Mouse (Mus musculus) hindbrain, embryonic 14.5 days (tissue): ENCODE measurements around the gene Trappc12. TPM values are rescaled to one million over a fixed set of nuclear protein-coding genes. Genes with fewer than 3 reads are reported as not detected.

Experiments used
- ATAC-seq: fragments of 200-750 bp; cut with Nextera tagmentation; 2 replicates; pipeline ENCODE4 v1.8.0; 2017; ENCODE audit warnings: moderate number of reproducible peaks, mild to moderate bottlenecking, moderate TSS enrichment, moderate library complexity; ENCODE audit not compliant: low FRiP score
- DNase-seq: peaks from one replicate; pipeline ENCODE4 v3.0.0-alpha.2; 2015; ENCODE audit warnings: low spot score
- H3K27ac ChIP-seq: fragments of 300-500 bp; sonication (generic); 2 replicates; pipeline ENCODE4 v1.5.1; 2014; ENCODE audit warnings: mild to moderate bottlenecking, moderate library complexity
- H3K27me3 ChIP-seq: fragments of 300-500 bp; sonication (generic); 2 replicates; pipeline ENCODE4 v1.6.1; 2014; ENCODE audit warnings: mild to moderate bottlenecking, low read length, mixed read lengths; ENCODE audit not compliant: control insufficient read depth, insufficient read depth
- H3K36me3 ChIP-seq: fragments of 300-500 bp; sonication (generic); replicated peaks from 2 replicates; pipeline ENCODE4 v1.6.1; 2014; ENCODE audit not compliant: control insufficient read depth, insufficient read depth
- H3K4me1 ChIP-seq: fragments of 300-500 bp; sonication (generic); replicated peaks from 2 replicates; pipeline ENCODE4 v1.6.1; 2014; ENCODE audit warnings: antibody characterized with exemption, low read length, mixed read lengths; ENCODE audit not compliant: control insufficient read depth, insufficient read depth
- H3K4me2 ChIP-seq: fragments of 300-500 bp; sonication (generic); replicated peaks from 2 replicates; pipeline ENCODE4 v1.6.1; 2014; ENCODE audit warnings: mild to moderate bottlenecking, moderate library complexity
- H3K4me3 ChIP-seq: fragments of 300-500 bp; sonication (generic); replicated peaks from 2 replicates; pipeline ENCODE4 v1.5.1; 2014; ENCODE audit warnings: mild to moderate bottlenecking, low read length
- H3K9ac ChIP-seq: fragments of 300-500 bp; sonication (generic); 2 replicates; pipeline ENCODE4 v1.6.1; 2014
- H3K9me3 ChIP-seq: fragments of 300-500 bp; sonication (generic); 2 replicates; pipeline ENCODE4 v1.6.1; 2016; ENCODE audit warnings: low read length; ENCODE audit not compliant: control insufficient read depth
- WGBS: fragments of 180-500 bp; shearing (Covaris S2); extraction: QIAGEN DNeasy Blood & Tissue Kit; methylation state at CpG from one replicate; pipeline ENCODE4 v1.1.7; 2014; 5-methylcytosine and 5-hydroxymethylcytosine counted together
- polyA plus RNA-seq: library from polyadenylated mRNA; unstranded; fragments of >200 nt; fragmentation: Nextera tagmentation; extraction: Ambion mirVana; gene quantifications from 2 replicates; pipeline ENCODE4 v1.2.1, GENCODE M21; 2014

Gene Trappc12
- polyA plus RNA-seq, 1 experiment from 2014 or later: 41.3 TPM

- Histone ChIP-seq H3K4me3 (no peak overlapping the region), H3K4me1 (peaks cover 21% of the 10 kb centered on the region), H3K4me2 (no peak overlapping the region), H3K27me3 (no peaks in the 10 kb centered on the region), H3K9me3 (no peaks in the 10 kb centered on the region), H3K9ac (peak overlapping the region; percentile 48), H3K27ac (peak overlapping the region; percentile 87), H3K36me3 (no peaks in the 10 kb centered on the region; the same call in 1 of the 2 replicates)
- 29% methylated on average over 3 of the region's 3 CpGs for WGBS
- DNase-seq (no peak), ATAC-seq (peak; percentile 32; the same call in 1 of the 2 replicates)
These were observed 50.2 kb downstream of the Trappc12 start for GRCm38 (mm10) chr12:28700101-28700511.

GRCm38 (mm10) chr12:28699656-28700055 lies 50.6 kb downstream of the Trappc12 start:
- H3K36me3 ChIP-seq: no peaks in the 10 kb centered on the region; the same call in 1 of the 2 replicates
- no peaks in the 10 kb centered on the region for H3K9me3 ChIP-seq
- no peak overlapping the region for H3K4me3 ChIP-seq
- DNase-seq: peak; percentile 94
- H3K4me1 ChIP-seq: peaks cover 16% of the 10 kb centered on the region
- peak; percentile 35; the same call in 1 of the 2 replicates for ATAC-seq
- 7% methylated on average over 6 of the region's 6 CpGs for WGBS
- no peaks in the 10 kb centered on the region for H3K27me3 ChIP-seq
- peak overlapping the region; percentile 87 for H3K27ac ChIP-seq
- H3K9ac ChIP-seq: 0 out of 2 replicates have a peak overlapping the region, but pooled peaks have one; percentile 22
- no peak overlapping the region for H3K4me2 ChIP-seq

DNA sequence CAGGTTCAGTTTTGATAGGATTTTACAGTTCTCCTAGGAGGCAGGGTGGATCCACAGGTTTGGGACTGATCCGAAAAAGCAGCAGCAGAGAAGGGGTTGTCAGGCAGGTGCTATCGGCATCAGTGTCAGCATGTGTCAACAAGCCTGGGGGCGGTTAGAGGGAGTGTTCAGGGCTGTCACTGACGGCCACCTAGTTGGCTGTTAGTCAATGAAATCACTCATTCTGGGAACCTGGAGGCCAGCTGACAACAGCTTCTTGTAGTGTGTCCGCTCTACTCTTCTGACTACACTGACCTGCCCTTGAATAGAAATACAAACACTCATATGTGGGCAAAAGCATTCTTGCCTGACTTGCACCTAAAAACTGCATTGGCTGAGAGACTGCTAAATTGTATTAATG lies 51.2 kb downstream of the Trappc12 start:
- DNase-seq (no peak), ATAC-seq (no peak)
- Histone ChIP-seq H3K4me2 (no peak overlapping the region), H3K27ac (peak overlapping the region; percentile 60), H3K4me1 (peaks cover 14% of the 10 kb centered on the region), H3K9me3 (no peaks in the 10 kb centered on the region), H3K36me3 (no peaks in the 10 kb centered on the region; the same call in 1 of the 2 replicates), H3K27me3 (no peaks in the 10 kb centered on the region), H3K4me3 (no peak overlapping the region), H3K9ac (0 out of 2 replicates have a peak overlapping the region, but pooled peaks have one; percentile 22)
- whole genome bisulfite sequencing: 65% methylated on average over 5 of the region's 5 CpGs

DNA sequence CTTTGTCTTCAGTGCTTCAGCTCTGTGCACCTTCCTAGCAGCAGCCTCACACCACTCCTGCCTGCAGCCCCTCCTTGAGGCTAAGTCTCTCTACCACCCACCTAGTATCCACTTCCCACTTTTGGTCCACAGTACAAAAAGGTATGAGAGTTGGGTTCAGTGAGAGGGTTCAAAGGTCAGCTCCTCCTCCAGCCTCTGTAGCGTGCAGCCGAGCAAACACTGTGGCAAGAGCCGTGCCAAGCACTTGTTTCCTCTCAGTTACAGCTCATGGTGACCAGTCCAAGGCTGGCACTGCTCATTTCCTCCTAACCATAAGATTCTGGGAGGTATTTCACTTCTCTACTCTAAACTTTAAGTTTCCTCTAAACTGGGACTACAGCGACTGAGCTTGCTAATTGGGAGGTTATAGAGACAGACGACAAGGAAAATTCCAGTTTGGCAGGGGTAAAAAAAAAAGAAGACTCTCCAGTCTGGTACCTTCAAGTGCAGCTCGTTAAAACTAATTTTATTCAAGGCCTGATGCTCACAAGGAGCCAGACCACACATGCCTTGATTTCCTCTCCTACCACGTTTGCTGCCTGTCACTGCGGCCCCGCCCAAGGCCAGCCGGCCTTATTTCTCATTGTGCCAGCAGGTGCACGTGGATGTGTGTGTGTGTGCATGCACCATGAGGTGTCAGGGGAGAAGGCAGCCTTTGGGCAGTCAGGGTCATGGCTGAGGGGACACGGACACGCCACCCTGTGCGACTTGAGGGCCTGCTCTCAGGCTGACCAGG lies 52.3 kb downstream of the Trappc12 start:
- H3K9ac ChIP-seq: no peak overlapping the region
- no peak overlapping the region for H3K4me3 ChIP-seq
- no peak for ATAC-seq
- peaks cover 6% of the 10 kb centered on the region; the same call in 1 of the 2 replicates for H3K36me3 ChIP-seq
- 65% methylated on average over 14 of the region's 14 CpGs for WGBS
- no peak for DNase-seq
- no peak overlapping the region for H3K27ac ChIP-seq
- H3K27me3 ChIP-seq: no peaks in the 10 kb centered on the region
- no peak overlapping the region for H3K4me2 ChIP-seq
- H3K9me3 ChIP-seq: no peaks in the 10 kb centered on the region
- H3K4me1 ChIP-seq: peaks cover 12% of the 10 kb centered on the region

DNA sequence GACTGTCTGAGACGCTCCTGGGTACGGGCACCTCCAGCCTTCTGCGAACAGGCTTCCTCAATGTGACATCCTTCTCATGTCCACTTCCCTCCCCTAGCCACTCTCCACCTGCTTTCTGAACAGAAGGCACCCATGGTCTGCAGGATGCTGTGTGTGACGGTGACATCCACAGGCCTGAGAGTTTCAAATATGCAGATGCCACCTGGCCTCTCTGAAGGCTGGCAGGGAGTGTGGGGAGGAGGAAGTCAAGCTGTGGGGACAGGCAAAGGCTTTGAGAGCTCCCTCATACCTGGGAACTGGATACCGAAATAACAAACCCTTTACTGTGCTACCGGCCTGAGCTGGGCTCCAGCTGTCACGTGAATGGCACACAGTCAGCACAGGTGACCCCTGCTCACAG lies 55.5 kb downstream of the Trappc12 start:
- H3K9ac ChIP-seq: no peak overlapping the region
- ATAC-seq (no peak), DNase-seq (no peak)
- no peak overlapping the region for H3K4me3 ChIP-seq
- no peaks in the 10 kb centered on the region for H3K27me3 ChIP-seq
- H3K36me3 ChIP-seq: peaks cover 19% of the 10 kb centered on the region
- no peaks in the 10 kb centered on the region for H3K9me3 ChIP-seq
- no peaks in the 10 kb centered on the region for H3K4me1 ChIP-seq
- no peak overlapping the region for H3K27ac ChIP-seq
- WGBS: 88% methylated on average over 7 of the region's 7 CpGs
- no peak overlapping the region for H3K4me2 ChIP-seq

- 87% methylated on average over 2 of the region's 2 CpGs for WGBS
- DNase-seq (no peak), ATAC-seq (no peak)
- no peaks in the 10 kb centered on the region for H3K4me1 ChIP-seq
- H3K36me3 ChIP-seq: peaks cover 24% of the 10 kb centered on the region
- H3K4me2 ChIP-seq: no peak overlapping the region
- no peak overlapping the region for H3K4me3 ChIP-seq
- H3K27ac ChIP-seq: no peak overlapping the region
- H3K27me3 ChIP-seq: no peaks in the 10 kb centered on the region
- H3K9me3 ChIP-seq: no peaks in the 10 kb centered on the region
- H3K9ac ChIP-seq: no peak overlapping the region
These were observed 56.0 kb downstream of the Trappc12 start for GRCm38 (mm10) chr12:28694231-28694630.

DNA sequence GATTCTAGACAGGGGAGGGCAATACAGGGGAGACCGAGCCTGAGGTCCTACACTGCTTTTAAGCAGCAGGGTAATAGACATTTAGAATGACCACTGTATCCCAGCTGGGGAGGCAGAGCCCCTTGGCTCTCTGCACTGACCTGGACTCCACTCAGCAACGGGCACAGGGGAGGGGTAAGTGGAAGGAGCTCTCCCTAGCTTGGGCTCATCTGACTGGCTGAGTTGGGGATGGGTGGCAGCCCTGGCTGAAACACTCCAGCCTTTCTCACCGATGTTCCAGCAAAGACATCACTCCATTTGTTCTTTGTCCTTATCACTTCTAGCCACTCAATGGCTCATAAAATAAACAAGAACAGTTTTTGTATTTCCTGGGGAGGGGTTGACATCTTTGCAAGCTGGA lies 56.5 kb downstream of the Trappc12 start:
- 88% methylated on average over 3 of the region's 3 CpGs for WGBS
- Histone ChIP-seq H3K4me3 (no peak overlapping the region), H3K4me1 (no peaks in the 10 kb centered on the region), H3K9ac (no peak overlapping the region), H3K4me2 (no peak overlapping the region), H3K36me3 (peaks cover 28% of the 10 kb centered on the region), H3K27ac (no peak overlapping the region), H3K27me3 (no peaks in the 10 kb centered on the region), H3K9me3 (no peaks in the 10 kb centered on the region)
- no peak for ATAC-seq
- no peak for DNase-seq

DNA sequence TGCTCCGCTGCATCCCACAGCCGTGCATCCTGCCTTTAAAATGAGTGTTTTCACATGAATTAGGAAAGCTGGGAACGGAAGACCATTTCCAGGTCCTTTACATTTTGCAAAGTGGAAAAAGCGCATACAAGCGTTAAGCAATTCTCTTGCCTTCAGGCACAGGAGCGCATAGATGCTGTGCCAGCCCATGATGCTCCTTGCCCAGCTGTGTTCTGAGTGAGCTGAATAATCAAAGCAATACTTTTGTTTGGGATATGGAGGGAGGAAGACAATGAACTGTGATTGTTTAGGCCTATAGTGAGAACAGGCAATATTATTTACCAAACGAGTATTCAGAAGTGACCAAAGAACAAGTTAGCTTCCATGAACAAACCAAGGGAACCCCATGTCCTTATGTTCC lies 59.5 kb downstream of the Trappc12 start:
- ATAC-seq: no peak

GRCm38 (mm10) chr12:28688996-28689395 lies 61.3 kb downstream of the Trappc12 start:
- no peak for ATAC-seq
- Histone ChIP-seq H3K4me1 (0 out of 2 replicates have a peak, but pooled peaks cover 3% of the 10 kb centered on the region), H3K27ac (no peak overlapping the region), H3K9ac (no peak overlapping the region), H3K36me3 (peaks cover 27% of the 10 kb centered on the region), H3K9me3 (no peaks in the 10 kb centered on the region), H3K27me3 (no peaks in the 10 kb centered on the region), H3K4me3 (no peak overlapping the region), H3K4me2 (no peak overlapping the region)
- DNase-seq: no peak
- WGBS: 83% methylated on average over 6 of the region's 6 CpGs

More for the DNA sequence above, 59.5 kb downstream of the Trappc12 start:
- Histone ChIP-seq H3K4me3 (no peak overlapping the region), H3K4me1 (0 out of 2 replicates have a peak, but pooled peaks cover 2% of the 10 kb centered on the region), H3K9ac (no peak overlapping the region), H3K27me3 (no peaks in the 10 kb centered on the region), H3K27ac (no peak overlapping the region), H3K4me2 (no peak overlapping the region), H3K36me3 (peaks cover 28% of the 10 kb centered on the region), H3K9me3 (no peaks in the 10 kb centered on the region)
- WGBS: 86% methylated on average over 7 of the region's 7 CpGs
- no peak for DNase-seq
